Mouse (Mus musculus): ENCODE data around the gene Tmem117. TPM values are rescaled to one million over a fixed set of nuclear protein-coding genes. Genes with fewer than 3 reads are reported as not detected.

Gene Tmem117
- total RNA-seq, 1 experiment from 2014 or later = 4.9 TPM

GRCm38 (mm10) chr15:94648430-94648829 is 19.4 kb downstream of the Tmem117 start:
- DNase-seq = no peak

GRCm38 (mm10) chr15:94649071-94649765 is 20.2 kb downstream of the Tmem117 start:
- DNase-seq = peak; percentile 22

- DNase-seq = no peak
These were observed 20.7 kb downstream of the Tmem117 start for GRCm38 (mm10) chr15:94649766-94650120.

GRCm38 (mm10) chr15:94651350-94651749 is 22.3 kb downstream of the Tmem117 start:
- DNase-seq = no peak

GRCm38 (mm10) chr15:94651969-94652842 is 23.2 kb downstream of the Tmem117 start:
- no peak for DNase-seq

- DNase-seq = no peak
These were observed 23.8 kb downstream of the Tmem117 start for GRCm38 (mm10) chr15:94652843-94653206.

- no peak for DNase-seq
These were observed 26.8 kb downstream of the Tmem117 start for GRCm38 (mm10) chr15:94655811-94656323.

GRCm38 (mm10) chr15:94657882-94658281 is 28.9 kb downstream of the Tmem117 start:
- no peak for DNase-seq

- DNase-seq = no peak
These were observed 29.5 kb downstream of the Tmem117 start for GRCm38 (mm10) chr15:94658392-94659111.

- DNase-seq = no peak
These were observed 30.0 kb downstream of the Tmem117 start for GRCm38 (mm10) chr15:94659112-94659437.

GRCm38 (mm10) chr15:94660913-94661312 is 31.9 kb downstream of the Tmem117 start:
- DNase-seq = no peak

- DNase-seq = no peak
These were observed 32.4 kb downstream of the Tmem117 start for GRCm38 (mm10) chr15:94661398-94661797.

GRCm38 (mm10) chr15:94664612-94665011 is 35.6 kb downstream of the Tmem117 start:
- DNase-seq = no peak

- DNase-seq = no peak
These were observed 52.1 kb downstream of the Tmem117 start for GRCm38 (mm10) chr15:94681135-94681534.

- DNase-seq = no peak
These were observed 55.2 kb downstream of the Tmem117 start for GRCm38 (mm10) chr15:94684269-94684668.

GRCm38 (mm10) chr15:94687176-94687575 is 58.1 kb downstream of the Tmem117 start:
- no peak for DNase-seq

GRCm38 (mm10) chr15:94687629-94688028 is 58.6 kb downstream of the Tmem117 start:
- DNase-seq = no peak

- DNase-seq = no peak
These were observed 60.3 kb downstream of the Tmem117 start for GRCm38 (mm10) chr15:94689195-94689883.

- DNase-seq = no peak
These were observed 60.8 kb downstream of the Tmem117 start for GRCm38 (mm10) chr15:94689884-94690231.

- peak; percentile 23 for DNase-seq
These were observed 93.7 kb downstream of the Tmem117 start for GRCm38 (mm10) chr15:94722759-94723158.

- no peak for DNase-seq
These were observed 103.1 kb downstream of the Tmem117 start for GRCm38 (mm10) chr15:94732104-94732503.

- no peak for DNase-seq
These were observed 140.2 kb downstream of the Tmem117 start for GRCm38 (mm10) chr15:94769227-94769626.
